Mouse (Mus musculus): ENCODE measurements at regions not wholly inside any gene's neighbourhood (a gene's known extent, or its start where the extent isn't known, plus 50 kb on each side); places are given as distances from the start of the nearest gene placed in this dataset.
"Not testable (repeated sequence)": the region's sequence is repeated elsewhere in the genome, so short reads cannot be mapped to it uniquely, and the experiment has no call there.

DNA sequence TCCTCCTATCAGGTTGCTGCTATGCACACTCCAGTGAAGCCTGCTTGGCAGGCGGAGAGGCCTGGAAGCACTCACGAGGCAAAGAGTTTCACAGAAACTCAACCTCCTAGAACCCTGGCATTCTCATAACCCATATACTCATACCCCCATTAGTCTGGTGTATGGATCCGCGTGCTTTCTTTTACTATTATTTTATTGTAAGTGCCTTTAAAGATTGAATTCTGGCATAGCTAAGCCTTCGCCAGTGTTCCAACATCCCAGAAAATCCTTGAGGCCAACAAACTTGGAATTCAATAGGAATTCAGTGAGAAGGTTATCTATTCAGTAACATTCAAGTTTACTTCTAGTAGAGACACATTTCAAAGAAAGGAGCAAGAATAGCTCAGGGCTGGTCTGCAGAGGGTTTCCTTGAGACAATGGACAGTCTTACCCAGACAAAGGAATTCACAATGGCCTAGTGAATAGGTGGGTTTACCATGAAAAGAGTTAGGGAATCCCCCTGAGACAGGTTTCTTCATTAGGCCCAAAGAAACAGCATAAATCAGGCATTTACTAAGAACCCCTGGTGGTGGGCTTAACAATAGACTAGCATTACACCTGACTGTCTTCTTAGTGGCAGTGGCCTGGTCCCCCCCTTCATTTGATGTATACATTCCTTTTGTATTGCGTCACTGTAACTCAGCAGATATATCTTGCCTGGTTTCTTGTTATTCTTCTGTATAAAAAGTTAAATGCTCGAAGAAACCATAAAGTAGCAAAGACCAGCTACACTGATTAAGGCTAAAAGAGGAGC lies 80.8 kb upstream of the Gm15446 start:
- not testable (repeated sequence) for DNase-seq (ENCODE audit: low read depth)

DNA sequence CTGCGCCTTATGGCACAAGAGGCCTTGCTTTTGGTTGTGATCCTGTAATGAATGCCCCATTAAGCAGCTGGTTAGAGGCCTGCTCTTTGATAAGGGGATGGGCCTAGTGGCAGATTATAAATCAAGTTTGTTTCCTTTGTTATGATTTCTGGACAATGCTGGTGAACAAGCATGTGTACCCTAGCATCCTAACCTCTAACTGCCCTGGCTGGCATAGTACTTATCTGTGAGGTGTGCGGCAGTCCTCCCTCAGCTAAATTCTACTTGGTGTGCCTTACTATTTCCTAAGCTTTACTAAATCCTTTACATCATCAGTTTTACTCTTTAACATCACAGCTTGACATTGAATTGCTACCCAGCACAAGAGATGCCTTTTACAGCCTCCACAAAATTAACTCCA lies 79.0 kb upstream of the Gm15446 start:
- not testable (repeated sequence) for DNase-seq (ENCODE audit: low read depth)

DNA sequence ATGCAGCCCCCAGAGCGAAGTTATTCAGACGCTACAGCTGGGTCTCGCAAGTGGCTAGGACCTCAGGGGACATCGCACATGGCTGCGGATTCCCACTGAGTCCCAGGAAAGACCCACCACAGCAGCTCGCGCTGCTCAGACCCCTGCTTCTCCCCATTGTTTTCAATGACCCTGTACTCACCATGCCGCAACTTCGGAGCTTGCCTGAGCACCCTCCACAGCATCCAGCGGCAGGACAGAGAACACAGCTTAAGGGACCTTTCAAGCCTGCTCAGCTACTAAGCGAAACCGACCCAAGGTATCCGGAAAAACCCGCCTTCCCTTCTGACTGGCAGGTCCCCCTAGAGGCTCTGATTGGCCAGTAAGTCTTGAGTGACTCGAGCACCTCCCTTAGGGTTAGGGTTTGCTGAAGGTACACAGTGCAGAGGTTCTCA lies 78.4 kb upstream of the Gm15446 start:
- peak; percentile 27 for DNase-seq (ENCODE audit: low read depth)

DNA sequence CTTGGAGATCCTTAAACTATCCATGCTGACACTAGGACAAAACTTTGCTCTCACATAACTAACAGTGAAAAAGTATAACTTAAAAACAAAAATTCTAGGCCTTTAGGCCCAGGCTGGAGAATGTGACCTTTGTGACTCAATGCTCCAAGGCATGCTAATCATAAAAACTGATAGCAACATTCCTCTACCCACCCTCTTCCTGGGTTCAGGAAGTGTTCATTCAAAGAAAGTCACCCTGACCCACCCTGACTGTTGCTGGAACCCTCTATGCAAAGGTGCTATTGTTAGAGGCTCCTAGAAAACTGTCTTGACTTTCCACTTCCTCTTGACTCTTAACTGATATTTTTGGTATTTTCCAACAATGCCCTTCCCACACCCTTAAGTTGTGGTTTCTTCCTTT lies 72.0 kb upstream of the Gm15446 start:
- not testable (repeated sequence) for DNase-seq (ENCODE audit: low read depth)

DNA sequence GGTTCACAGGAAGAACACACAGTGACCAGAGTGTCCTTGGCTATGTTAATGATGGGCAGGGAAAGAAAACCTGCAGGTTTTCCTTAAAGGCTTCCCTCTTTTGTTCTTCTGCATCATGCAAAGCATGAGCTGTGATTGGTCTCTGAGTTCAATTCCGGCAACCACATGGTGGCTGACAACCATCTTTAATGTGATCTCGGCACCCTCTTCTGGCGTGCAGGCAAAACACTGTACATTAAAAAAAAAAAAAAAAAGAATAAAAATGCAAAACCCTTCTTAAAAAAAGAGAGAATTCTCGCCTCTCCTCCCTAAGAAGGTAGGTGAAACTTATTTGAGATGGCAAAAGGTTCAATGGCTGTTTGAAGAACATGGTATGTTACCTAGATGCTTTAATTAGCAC lies 62.8 kb upstream of the Gm15446 start:
- no peak for DNase-seq (ENCODE audit: low read depth)

DNA sequence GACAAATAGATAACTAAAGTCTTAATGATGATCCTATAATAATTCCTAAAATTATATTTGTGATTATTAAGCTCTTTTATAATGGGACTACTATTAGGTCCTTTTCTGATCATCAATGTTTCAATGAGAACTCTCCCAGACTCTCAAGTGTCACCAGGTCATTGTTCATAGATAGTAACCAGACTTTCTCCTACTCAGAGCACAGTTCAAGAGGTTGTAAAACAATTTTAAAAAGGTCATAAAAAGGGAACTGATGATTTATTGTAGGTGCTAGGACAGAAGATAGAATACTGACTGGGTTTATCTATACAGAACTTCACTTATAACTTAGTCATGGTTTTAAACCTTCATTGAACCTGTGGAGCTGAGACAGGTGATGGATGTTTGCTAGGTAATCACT lies 58.7 kb upstream of the Gm15446 start:
- not testable (repeated sequence) for DNase-seq (ENCODE audit: low read depth)

DNA sequence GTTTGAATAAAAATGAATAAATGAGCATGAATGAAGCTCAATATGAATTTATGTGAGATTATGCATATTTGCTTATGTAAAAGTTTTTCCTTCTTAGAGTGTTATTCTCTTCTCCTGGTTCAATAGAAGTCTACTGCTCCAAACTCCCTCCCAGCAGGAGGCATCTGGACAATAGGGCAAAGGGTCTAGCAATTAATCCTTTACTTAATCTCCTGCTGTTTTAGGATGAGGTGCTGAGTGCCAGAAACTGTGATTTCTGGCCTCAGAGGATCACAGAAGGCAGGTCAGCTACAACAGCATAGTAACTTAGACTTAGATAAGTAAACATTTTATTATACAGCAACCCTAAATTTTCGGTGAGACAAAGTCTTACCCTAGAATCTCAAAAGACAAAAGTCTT lies 57.6 kb upstream of the Gm15446 start:
- no peak for DNase-seq (ENCODE audit: low read depth)

DNA sequence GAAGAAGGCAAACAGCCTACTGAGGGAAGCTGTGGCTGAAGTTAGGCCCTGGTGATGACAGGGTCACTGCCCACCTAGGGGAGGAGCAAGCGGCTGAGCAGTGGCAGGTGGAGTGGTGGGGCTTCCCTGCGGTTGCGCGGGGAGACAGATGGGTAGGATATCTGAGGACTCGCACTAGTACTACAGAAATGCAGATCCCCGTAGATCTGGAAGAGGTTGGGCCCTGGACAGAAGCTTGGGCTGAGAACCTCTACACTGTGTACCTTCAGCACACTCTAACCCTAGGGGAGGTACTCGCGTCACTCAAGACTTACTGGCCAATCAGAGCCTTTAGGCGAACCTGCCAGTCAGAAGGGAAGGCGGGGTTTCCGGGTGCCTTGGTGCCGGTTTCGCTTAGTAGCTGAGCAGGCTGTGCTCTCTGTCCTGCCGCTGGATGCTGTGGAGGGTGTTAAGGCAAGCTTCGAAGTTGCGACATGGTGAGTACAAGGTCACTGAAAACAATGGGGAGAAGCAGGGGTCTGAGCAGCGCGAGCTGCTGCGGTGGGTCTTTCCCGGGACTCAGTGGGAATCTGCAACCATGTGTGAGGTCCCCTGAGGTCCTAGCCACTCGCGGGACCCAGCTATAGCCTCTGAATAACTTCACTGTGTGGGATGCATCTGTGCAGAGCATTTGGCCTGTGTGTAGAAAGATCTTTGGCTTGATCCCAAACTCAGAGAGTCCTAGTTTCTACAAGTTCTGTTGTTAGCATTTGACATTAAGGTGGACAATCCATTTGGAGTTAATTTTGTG lies 56.7 kb upstream of the Gm15446 start:
- peak; percentile 70 for DNase-seq (ENCODE audit: low read depth)

DNA sequence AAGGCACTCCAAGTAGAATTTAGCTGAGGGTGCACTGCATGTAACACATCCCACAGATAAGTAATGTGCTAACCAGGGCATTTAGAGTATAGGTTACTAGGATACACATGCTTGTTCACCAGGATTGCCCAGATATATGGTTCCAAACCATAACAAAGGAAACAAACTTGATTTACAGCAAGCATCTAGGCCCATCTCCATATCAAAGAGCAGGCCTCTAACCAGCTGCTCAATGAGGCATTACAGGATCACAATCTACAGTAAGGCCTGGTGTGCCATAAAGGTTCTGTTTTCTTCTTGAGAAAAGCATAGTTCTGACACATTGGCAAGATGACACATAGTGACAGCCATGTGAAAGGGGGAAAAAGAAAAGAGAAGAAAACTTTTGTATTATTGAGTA lies 56.0 kb upstream of the Gm15446 start:
- DNase-seq (ENCODE audit: low read depth), result not testable (repeated sequence)

All from gonadal fat pad, adult 2 months (tissue).